Mouse (Mus musculus) spleen, embryonic (tissue): ENCODE measurements around the gene Polr1b.

Source experiments
- CTCF ChIA-PET: fragments of 350-600 bp; sonication (Branson Sonifier 250); formaldehyde crosslinking; loops from one replicate; lab custom pipeline; 2022; lab: Charles Lee

Gene Polr1b

DNA sequence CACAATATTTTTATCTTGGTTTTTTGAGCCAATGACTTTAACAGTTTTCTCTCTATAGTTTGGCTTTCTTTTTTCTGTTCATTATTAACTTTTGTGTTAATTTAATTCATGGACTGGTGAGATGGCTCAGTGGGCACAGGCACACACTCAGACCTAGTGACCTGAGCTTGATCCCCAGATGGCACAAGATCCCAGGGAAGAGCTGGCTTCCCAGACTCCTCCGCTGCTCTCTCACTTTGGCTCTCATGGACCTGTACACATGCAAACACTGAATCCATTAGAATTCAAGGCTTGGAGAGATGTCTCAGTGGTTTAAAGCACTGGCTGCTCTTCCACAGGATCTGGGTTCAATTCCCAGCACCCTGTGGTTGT is 15.6 kb downstream of the Polr1b start:
- CTCF ChIA-PET = no interaction called here

DNA sequence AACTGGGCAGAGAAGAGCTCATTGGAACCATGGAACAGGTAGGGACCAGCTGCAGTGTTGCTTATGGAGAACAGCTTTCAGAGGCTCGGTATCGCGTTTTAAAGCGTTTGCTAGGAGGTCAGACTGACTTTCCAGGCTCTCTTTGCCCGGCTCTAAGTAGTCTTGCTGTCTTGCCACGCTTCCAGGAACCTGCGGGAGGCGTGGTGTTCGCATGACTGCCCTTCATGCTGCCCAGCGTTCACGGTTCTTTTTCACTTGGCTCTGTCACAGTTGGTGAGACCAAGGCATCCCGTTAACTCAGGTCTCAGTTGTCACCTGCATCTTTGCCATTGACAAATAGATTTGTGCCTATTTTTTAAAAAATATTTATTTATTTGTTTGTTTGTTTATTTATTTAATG is 17.3 kb downstream of the Polr1b start:
- CTCF ChIA-PET = no interaction called here

DNA sequence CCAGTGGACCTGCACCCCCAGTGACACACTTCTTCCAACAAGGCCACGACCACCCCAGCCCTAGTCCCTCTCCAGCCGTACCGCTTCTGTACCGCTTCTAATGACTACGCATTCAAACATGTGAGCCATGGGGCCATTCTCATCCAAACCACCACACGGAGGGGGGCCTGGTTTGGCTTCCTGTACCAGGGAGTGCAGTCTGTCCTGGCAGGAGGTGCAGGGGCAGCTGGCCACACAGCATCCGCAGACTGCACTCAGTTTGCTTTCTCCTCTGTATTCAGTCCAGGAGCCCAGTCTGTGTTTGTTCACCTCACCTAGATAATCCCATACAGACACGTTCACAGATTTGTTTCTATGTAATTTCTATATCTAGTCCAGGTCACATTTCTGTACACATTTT is 21.2 kb downstream of the Polr1b start:
- CTCF ChIA-PET = no interaction called here

- CTCF ChIA-PET = no interaction called here
Observed at GRCm38 (mm10) chr2:129129412-129129929, 28.7 kb downstream of the Polr1b start, which contains the start of gene Chchd5. Gene Chchd5 (plus strand): TSS chr2:129129700.

GRCm38 (mm10) chr2:129129987-129130545 is 29.3 kb downstream of the Polr1b start:
- CTCF ChIA-PET = interaction anchor here (0.6 kb wide), 1 partner anchor 606 kb away, joined by 3 read pairs; no protein-coding TSS in a partner anchor

GRCm38 (mm10) chr2:129130776-129131175 is 30.0 kb downstream of the Polr1b start:
- CTCF ChIA-PET = no interaction called here

- CTCF ChIA-PET = no interaction called here
Observed at GRCm38 (mm10) chr2:129132231-129132630, 31.4 kb downstream of the Polr1b start.

DNA sequence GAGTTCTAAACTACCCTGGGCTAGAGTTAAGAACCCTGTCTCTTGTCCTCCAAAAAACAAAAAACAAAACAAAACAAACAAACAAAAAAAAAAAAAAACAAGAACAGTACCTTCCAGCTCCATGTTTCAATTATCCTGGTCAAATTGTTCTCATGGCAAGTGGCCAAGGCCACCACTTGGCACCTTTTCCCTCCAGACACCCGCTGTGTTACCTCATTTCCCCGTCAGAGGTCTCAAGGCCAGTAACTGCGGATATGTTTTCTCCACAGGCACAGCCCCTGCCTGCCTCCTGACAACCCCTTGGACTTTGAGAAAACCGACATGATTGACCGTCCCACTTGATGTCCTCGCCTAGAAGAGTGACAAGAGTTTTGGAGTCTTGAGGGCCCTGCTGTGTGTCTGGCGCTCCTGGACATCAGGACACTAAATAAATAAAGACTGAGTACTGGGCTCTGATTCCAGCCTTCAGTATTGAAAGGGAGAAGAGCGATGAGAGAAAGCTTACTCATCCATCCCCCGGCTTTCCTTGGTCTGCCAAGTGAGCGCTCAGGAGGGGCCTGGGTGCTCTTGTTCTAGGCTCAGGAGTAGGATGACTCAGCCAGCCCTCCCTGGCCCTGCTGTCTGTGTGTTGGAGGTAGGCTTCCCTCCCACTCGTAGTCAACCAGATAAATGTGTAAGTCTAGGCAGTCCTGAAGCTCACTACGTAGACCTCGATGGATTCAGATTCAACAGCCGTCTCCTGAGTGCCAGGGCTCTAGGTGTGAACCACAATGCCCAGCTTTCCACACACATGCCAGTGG is 32.4 kb downstream of the Polr1b start:
- CTCF ChIA-PET = no interaction called here

DNA sequence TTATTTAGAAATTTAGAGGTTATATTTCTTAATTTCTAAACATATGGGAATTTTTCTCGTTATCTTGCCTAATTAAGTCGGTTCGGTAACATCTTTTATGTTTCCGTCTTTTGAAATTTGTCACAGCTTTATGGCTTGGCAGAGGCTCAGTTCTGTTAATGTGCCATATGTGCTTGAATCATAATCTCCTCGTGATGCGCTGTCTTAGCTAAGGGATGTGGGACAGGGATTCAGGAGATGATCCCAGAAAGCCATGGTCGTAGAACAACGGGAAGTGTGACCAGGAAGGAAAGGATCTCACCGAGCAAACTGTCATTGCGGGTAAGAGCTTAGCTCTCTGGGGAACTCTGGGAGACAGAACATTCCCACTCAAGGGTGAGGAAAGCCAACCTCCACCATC is 39.1 kb downstream of the Polr1b start:
- CTCF ChIA-PET = no interaction called here

DNA sequence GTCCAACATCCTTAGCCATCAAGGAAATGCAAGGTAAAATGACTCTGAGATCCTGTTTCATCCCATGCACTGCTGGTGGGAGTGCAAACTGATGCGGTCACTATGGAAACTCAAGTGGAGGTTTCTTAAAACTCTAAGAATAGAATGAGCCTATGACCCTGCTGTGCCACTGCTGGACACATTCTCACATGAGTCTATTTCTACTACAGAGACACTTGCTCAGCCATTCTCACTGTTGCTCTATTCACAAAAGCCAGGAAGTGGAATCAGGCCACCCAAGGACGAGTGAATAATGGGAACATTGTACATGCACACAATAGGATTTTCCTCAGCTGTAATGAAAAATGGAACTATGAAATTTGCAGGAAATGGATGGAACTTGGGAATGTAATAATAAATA is 48.0 kb downstream of the Polr1b start:
- CTCF ChIA-PET = no interaction called here

GRCm38 (mm10) chr2:129150386-129150785 is 49.6 kb downstream of the Polr1b start:
- CTCF ChIA-PET = no interaction called here

DNA sequence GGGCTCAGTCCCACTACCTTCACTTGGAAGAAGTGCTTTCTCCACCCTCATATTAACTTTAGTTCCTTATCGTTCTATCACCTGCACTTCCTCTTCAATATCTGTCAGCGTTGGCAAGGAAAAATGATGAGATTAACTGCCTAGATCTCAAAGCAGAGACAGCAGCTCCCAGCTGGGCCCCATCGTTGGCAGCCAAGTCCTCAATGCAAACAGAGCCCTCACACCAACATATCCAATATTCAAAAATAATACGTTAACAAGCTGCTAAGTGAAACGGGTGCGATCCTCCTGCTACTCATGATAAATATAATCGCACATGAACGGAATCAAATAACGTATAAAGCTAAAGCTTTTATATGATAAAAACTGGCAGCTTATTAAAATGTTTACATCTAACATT is 50.3 kb downstream of the Polr1b start:
- CTCF ChIA-PET = no interaction called here

- CTCF ChIA-PET = no interaction called here
Observed at GRCm38 (mm10) chr2:129152751-129153150, 52.0 kb downstream of the Polr1b start.

DNA sequence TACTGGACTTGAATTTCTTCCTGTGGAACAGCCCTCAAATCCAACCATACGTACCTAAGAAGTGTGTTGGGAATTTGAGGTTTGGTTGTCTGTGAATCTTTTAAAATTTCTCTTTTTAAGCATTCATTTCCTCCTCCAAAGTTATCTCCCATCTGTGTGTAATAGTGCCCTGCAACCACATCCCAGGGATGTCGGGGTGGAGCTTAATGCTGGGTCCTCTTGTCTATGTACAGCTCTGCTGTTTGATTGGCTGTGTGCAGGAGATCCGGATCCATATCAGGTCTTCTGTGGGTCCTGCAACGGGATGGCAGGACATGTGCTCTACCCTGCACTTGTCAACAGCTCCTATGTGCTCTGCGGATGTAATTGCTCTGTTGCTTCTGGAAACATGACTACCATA is 64.0 kb downstream of the Polr1b start:
- CTCF ChIA-PET = interaction anchor here (0.6 kb wide), 1 partner anchor 368 kb away, joined by 3 read pairs; no protein-coding TSS in a partner anchor

DNA sequence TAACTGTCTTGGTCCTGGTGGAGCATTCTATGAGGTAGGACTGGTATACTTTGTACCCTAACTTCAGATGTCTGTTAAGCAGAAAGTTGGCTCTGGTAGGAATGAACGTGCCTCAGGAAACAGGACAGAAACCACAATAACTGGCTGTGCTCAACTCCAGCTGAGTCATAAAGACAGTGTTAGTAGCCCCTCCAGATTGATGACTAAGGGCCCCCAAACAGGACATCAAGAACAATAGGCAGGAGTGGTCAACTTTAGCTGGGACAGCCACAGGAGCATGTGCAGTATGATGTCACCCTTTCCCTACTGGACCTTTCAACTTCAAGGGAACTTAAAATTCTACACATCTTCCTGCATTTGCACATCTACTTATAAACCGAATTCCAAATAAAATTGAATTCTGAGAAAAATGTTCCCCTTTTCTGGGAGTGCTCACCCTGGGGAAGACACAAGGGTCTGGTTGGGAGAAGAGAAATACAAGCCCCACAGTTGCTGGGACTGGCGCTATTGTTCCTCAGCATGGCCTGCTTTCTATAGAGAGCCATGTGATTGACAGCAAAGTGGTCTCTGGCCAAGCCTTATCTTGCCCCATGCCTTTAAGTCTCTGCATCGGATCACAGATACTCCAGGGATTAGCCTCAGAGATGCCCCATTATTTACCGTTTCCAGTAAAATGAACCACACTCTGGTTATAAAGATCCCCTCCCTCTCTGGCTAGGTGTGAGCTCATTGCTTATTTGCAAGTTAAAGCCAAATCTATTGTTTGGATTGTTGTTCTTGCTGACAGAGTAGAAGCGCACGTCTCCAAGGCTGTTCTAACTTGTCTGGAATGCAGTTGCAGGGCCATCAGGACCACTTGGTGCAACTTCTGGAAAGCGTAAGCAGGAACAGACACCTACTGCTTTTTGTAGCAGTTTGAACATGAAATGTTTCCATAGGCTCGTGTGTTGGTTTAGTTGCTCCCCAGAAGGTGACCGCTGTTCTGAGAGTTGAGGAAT is 66.0 kb downstream of the Polr1b start:
- CTCF ChIA-PET = no interaction called here

DNA sequence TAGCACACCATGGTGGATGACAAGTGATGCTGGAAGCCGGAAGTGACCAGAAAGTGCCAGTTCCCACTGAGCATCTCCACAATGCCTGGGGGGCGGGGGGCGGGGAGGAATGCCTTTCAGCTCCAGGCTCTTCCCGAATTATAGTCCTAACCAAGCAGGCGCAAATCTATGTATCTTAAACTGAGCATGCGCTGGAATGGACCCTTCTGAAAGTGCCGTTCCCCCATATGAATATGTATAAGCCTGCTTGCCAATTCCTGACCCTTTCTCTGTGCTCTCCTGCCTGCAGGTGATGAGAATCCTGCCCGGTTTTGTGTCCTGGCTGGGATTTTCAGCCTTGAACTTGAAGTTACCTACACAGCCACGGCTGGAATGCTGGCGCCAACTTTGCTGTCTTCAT is 72.6 kb downstream of the Polr1b start:
- CTCF ChIA-PET = no interaction called here

GRCm38 (mm10) chr2:129174474-129174873 is 73.7 kb downstream of the Polr1b start:
- CTCF ChIA-PET = interaction anchor here (1.3 kb wide), 1 partner anchor 84 kb away, joined by 6 read pairs; no protein-coding TSS in a partner anchor

DNA sequence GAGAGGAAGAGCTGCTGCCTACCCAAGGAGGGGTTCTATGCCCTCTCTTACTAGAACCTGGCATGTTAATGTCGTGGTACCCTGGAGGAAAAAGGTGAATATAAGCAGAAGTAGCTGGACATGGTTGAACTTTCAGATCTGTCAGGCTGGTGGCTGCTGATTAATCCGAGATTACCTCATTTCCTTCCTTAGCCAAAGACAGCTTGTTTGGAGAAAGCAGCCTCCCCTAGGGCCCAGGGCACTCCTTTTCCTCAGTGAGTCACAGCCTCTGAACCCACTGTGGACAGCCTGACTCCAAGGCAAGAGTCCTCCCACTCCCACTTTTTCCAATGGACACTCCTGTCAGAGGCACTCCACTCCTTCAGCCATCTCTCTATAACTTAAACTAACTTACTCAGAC is 74.8 kb downstream of the Polr1b start:
- CTCF ChIA-PET = interaction anchor here (0.9 kb wide), 1 partner anchor 124 kb away, joined by 10 read pairs; no protein-coding TSS in a partner anchor
